Mouse (Mus musculus): ENCODE data around the gene Abcb1a. TPM values are rescaled to one million over a fixed set of nuclear protein-coding genes. Genes with fewer than 3 reads are reported as not detected.
"Not testable (repeated sequence)": the region's sequence is repeated elsewhere in the genome, so short reads cannot be mapped to it uniquely, and the experiment has no call there.

Abcb1a gene
- total RNA-seq, 2 experiments from 2014 or later, result 17.2 to 19.5 TPM

DNA sequence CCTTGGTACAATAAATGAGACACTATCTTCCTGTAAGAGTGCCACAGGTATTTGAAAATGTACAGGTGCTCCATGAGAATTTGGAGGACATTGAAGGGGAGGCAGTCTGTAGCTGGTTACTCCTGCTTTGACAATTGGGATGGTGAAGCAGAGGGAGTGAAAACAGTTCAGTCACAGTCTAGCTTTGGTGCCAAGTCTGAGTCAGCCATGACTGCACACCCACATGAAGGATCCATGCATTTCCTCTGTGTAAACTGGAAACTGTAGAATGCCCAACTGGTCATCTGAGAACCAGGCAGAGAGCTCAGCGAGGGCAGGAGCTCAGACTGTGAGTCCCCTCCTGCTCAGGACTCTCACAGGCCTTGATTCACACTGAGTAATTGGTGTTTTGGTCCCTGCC lies 59.7 kb downstream of the Abcb1a start:
- peak in 1 of 2 experiments; percentile 3 for DNase-seq (ENCODE audit: low spot score in 2 of 2)
- intact Hi-C loops (cut with DNase I), result no loop called here

DNA sequence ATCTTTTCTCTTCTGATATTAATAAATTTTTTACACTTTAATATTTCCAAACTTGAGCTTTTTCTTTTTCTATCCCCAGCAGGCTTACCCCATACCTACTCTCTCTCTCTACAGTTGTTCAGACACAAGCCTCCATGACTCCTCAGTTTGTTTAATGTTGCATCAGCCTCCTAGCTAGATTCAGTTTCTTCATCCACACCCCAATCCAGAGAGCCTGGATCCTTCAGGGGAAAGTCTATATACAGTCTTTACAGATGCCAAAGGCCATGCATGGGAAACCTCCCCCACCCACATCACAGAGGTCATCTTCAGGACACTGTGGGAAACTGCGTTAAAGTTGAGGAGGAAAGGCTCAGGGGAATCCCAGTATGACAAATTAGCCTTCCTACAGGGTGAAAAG lies 62.3 kb downstream of the Abcb1a start:
- DNase-seq (ENCODE audit: low spot score in 2 of 2), result no peak
- intact Hi-C loops (cut with DNase I), result no loop called here

DNA sequence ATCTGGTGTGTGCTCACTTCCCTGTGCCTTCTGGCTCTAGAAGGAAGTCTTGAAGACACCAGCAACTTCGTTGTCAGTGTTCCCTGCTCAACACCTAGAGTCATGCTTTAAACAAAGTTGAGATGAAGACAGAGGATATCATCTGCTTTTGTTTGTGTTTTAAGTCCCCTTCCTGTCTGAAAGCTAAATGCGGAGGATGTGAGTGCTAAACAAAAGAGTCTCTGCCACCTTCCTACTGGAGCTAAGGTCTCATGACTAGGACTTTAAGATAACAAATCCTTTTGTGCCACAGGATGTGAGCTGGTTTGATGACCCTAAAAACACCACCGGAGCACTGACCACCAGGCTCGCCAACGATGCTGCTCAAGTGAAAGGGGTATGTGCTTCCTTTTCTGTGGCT lies 63.0 kb downstream of the Abcb1a start:
- intact Hi-C loops (cut with DNase I), result no loop called here
- DNase-seq (ENCODE audit: low spot score in 2 of 2), result no peak

DNA sequence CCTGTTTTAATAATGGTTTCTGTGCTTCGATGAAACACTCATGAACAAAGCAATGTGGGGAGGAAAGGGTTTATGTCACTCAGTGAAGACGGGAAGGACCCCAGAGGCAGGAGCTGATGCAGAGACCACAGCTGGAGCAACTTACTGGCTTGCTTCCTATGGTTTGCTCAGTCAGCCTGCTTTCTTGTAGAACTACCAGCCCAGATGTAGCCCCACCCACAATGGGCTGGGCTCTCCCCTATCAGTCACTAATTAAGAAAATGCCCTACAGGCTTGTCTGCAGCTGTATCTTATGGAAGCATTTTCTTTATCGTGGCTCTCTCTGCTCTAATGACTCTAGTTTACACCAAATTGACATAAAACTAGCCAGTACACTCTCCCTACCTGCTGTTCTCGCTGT lies 67.9 kb downstream of the Abcb1a start:
- intact Hi-C loops (cut with DNase I), result no loop called here
- no peak for DNase-seq (ENCODE audit: low spot score in 2 of 2)

DNA sequence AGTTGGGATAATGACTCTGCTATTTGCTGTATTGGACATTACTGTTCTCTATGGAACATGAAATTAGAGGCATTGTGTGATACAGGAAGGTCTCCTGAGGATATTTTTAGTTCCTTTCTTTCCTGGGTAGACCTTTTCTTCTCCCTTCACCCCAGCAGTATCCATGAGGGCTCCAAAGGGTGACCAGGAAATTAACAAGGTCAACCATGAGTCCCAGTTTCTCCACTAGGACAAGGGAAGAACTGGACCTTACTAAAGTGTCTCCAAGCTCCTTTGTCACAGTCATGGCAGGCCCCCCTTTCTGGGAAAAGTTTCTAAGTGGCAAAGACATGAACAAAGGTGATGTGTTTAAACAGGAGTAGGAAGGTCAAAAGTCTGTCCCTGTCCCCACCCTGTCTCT lies 72.8 kb downstream of the Abcb1a start:
- DNase-seq (ENCODE audit: low spot score in 2 of 2), result no peak
- intact Hi-C loops (cut with DNase I), result no loop called here

DNA sequence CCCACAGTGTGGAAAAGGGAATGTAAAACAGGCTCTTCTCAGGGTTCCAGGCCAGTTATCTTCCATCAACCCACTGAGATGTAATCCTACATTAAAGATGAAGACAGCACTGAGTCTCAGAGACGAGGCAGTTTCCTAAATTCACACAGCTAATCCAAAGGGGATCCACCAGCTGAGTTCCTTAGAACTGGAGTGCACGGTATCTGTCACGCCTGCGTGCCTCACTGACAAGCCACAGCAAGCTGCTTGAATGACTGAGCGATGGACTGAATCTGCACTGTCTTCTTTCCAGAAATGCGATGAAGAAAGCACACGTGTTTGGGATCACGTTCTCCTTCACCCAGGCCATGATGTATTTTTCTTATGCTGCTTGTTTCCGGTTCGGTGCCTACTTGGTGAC lies 73.4 kb downstream of the Abcb1a start:
- intact Hi-C loops (cut with DNase I); DNase-seq (ENCODE audit: low spot score in 2 of 2): not testable (repeated sequence)

DNA sequence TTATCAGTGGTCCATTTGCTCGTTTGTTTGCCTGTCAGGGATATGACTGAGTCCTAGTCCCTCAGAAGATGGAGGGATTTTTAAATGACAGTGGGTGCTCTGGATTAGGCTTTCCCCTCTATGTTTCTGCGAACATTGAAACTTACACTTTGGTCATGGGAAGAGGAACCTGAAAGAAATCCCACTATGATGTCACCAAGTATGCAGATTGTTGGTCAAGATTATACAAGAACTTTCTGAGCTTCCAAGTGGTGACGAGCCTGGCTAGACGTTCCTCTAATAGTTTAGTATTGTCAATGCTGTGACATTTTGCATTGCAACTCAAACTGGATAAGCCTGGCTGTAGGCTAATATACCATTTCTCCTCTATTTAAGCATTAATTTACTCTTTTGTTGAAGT lies 76.5 kb downstream of the Abcb1a start:
- intact Hi-C loops (cut with DNase I), result no loop called here

DNA sequence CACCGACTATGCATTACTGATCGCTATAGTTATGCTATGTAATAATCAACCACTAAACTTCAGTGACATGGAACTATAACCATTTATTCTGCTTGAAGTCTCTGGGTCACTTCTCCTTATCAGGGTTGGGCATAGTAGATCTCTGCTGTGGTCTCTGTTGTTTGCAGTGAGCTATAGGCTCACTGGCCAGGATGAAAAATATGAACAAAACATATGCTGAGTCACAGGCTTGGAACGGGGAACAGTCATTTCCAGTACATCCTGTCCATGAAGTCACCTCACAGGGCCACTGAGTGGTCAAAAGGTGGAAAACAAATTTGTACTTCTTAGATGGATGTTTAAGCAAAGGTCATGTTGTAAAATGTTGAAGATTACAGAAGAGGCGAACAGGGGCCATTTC lies 77.2 kb downstream of the Abcb1a start:
- intact Hi-C loops (cut with DNase I), result no loop called here
- no peak for DNase-seq (ENCODE audit: low spot score in 2 of 2)

More for the DNA sequence above, 76.5 kb downstream of the Abcb1a start:
- no peak for DNase-seq (ENCODE audit: low spot score in 2 of 2)

DNA sequence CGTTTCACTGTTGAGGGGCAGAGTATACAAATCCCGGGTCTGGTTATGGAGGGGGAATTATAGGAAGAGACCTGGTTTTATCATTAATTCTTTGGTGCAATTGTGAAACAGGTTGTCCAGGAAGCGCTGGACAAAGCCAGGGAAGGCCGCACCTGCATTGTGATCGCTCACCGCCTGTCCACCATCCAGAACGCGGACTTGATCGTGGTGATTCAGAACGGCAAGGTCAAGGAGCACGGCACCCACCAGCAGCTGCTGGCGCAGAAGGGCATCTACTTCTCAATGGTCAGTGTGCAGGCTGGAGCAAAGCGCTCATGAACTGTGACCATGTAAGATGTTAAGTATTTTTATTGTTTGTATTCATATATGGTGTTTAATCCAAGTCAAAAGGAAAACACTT lies 87.4 kb downstream of the Abcb1a start:
- DNase-seq (ENCODE audit: low spot score in 2 of 2); intact Hi-C loops (cut with DNase I): not testable (repeated sequence)

DNA sequence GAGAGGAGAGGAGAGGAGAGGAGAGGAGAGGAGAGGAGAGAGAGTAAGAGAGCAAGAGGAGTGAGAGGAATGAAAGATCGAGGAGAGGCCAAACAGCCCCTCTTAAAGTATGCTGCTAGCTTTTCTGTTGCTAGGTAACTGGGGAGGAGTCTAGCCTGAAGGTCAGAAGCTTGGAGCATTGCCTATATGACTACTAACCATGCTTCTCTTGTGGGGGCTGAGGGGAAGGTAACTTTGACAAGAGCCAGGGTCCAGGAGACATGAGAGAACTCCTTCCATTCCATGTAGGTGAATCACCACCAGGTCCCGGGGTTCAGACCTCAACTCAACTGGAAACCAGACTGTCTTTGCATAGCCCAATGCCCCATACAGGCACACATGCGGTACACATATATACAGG lies 113.0 kb downstream of the Abcb1a start:
- intact Hi-C loops (cut with DNase I), result no loop called here
- DNase-seq (ENCODE audit: low spot score in 2 of 2), result no peak

DNA sequence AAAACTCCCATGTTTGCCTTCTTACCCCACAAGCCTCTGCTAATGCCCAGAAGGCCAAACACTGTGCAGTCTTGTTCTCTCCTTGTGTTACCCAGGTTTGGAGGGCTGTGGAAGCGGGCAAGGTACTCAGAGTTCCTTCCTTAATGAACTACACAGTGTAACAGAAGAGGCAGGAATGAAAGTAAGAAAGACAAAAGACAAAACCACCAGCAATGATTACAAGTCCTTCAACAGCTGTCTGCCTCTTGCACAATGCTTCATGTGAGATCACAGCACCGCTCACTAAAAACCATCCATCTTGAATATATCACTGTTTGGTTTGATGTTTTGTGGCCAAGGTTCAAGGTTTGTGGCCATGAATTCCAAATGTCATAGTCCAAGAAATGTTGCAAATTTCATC lies 118.4 kb downstream of the Abcb1a start:
- intact Hi-C loops (cut with DNase I), result no loop called here
- DNase-seq (ENCODE audit: low spot score in 2 of 2), result no peak

DNA sequence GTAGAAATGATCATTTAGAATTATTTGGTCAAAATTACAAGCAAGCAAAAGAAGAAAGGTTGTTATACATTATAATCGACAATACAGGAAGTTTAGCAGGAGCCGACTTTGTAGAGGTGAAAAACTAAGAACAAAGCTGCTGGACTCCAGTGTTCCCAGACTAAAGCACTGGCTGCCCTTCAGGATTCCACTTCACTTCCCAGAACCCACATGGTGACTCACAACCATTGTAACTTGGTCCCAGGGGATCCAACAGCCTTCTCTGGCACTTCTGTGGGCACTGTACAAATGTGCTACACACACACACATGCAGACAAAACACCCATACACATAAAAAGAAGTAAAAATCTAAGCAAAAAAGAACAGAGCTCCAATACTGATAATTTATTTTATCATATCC lies 118.9 kb downstream of the Abcb1a start:
- intact Hi-C loops (cut with DNase I), result no loop called here
- DNase-seq (ENCODE audit: low spot score in 2 of 2), result no peak

DNA sequence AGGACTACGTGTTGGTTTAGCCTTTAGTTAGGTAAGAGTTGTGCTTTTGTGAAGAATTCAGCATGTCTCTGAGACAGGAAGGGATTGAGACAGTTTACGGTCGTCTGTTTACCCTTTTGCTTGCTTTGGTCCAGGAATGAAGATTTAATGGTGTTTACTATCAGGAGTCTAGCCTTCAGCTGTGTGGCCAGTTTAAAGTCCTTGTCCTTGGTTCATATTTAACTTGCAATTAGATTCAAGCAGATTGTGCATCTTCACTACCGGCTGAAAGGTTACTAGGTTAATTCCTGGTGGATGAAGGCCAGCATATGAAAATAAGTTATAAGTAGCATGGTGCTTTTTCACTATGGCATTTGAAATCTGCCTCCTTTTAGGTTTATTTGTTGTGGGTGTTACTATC lies 132.4 kb downstream of the Abcb1a start:
- intact Hi-C loops (cut with DNase I), result loop anchor here (5.0 kb wide), 1 partner anchor 40 kb away; no protein-coding TSS in a partner anchor
- no peak for DNase-seq (ENCODE audit: low spot score in 2 of 2)

Other genes starting within 250 kb of the Abcb1a start
- 1 to 10 TPM; 2.7 to 3.5 TPM for gene Dbf4, start 237.4 kb upstream of the Abcb1a start, total RNA-seq (2021)
- 1 to 10 TPM; 8.6 to 8.9 TPM for gene Slc25a40, start 237.2 kb upstream of the Abcb1a start, total RNA-seq (2021)
- gene Rundc3b, start 37.1 kb upstream of the Abcb1a start, total RNA-seq (2021), result 10 to 100 TPM; 38.6 to 38.8 TPM
- gene Abcb1b, start 138.1 kb downstream of the Abcb1a start, total RNA-seq (2021), result 1 to 10 TPM; 2.5 to 3.0 TPM
- 1 to 10 TPM; 3.5 to 3.8 TPM for gene Abcb4, start 233.6 kb downstream of the Abcb1a start, total RNA-seq (2021)